Mouse (Mus musculus): ENCODE measurements at regions not wholly inside any gene's neighbourhood (a gene's known extent, or its start where the extent isn't known, plus 50 kb on each side); places are given as distances from the start of the nearest gene placed in this dataset.

DNA sequence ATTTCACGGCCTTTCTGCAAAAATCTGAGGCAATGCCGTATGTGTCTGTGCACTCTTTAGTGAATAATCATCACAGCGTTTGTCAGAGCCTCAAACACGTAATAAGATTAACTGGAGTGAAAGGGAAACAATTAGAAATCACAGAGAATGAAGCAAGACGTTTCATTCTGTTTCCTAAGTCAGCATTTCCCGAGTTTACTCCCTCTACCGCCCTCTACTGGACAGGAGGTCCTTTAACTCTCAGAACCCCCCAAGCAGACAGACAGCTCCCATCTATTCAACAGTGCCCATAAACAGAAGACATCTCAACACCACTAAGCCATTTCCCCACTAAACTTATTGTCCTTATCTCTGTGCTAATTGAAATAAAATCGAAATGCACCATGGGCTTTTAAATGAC is 167.5 kb upstream of the Rnd3 start:
- Histone ChIP-seq H3K36me3 (ENCODE audit: control insufficient read depth, insufficient read depth, low read length) (no peaks in the 10 kb centered on the region), H3K4me3 (ENCODE audit: control insufficient read depth, insufficient read depth, low read length) (no peak overlapping the region), H3K27ac (ENCODE audit: control insufficient read depth, insufficient read depth, low read length) (no peak overlapping the region), H3K4me1 (replicated peaks; ENCODE audit: control insufficient read depth, insufficient read depth, low read length) (no peaks in the 10 kb centered on the region), H3K27me3 (ENCODE audit: control insufficient read depth, insufficient read depth, low read length) (no peaks in the 10 kb centered on the region)
- TF ChIP-seq POLR2A (IDR thresholded peaks at IDR 0.05; ENCODE audit: control insufficient read depth, extremely low read depth, insufficient read depth, low read length, poor library complexity), result no peak
- TF ChIP-seq CTCF (IDR thresholded peaks at IDR 0.05; ENCODE audit: borderline replicate concordance, control insufficient read depth, extremely low read depth, insufficient read depth, low read length, poor library complexity), result no peak
- no peak for DNase-seq
- WGBS, result 92% methylated on average over 8 of the region's 8 CpGs

DNA sequence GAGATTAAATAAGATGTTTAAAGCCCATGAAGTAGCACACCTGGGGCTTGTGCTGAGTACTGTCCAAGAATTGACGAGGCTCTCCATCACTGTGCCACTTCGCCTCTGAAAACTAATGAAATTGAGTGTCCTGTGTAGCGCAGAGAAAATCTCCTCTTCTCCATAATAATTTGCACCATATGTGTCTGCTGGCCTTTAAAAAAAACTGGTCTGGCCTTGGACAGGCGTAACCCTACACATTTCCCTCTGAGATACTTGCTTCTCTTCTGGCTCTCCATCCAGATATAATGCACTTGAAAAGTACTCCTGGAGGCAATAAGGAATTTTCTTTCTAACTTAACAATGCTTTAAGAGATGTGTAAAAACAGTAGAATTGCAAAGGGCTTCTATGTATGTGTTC is 164.5 kb upstream of the Rnd3 start:
- no peak overlapping the region for H3K27ac ChIP-seq (ENCODE audit: control insufficient read depth, insufficient read depth, low read length)
- WGBS, result 94% methylated on average over 4 of the region's 4 CpGs
- no peak overlapping the region for H3K4me3 ChIP-seq (ENCODE audit: control insufficient read depth, insufficient read depth, low read length)
- H3K36me3 ChIP-seq (ENCODE audit: control insufficient read depth, insufficient read depth, low read length), result no peaks in the 10 kb centered on the region
- TF ChIP-seq POLR2A (IDR thresholded peaks at IDR 0.05; ENCODE audit: control insufficient read depth, extremely low read depth, insufficient read depth, low read length, poor library complexity), result no peak
- no peaks in the 10 kb centered on the region for H3K4me1 ChIP-seq (replicated peaks; ENCODE audit: control insufficient read depth, insufficient read depth, low read length)
- DNase-seq, result no peak
- H3K27me3 ChIP-seq (ENCODE audit: control insufficient read depth, insufficient read depth, low read length), result no peaks in the 10 kb centered on the region

DNA sequence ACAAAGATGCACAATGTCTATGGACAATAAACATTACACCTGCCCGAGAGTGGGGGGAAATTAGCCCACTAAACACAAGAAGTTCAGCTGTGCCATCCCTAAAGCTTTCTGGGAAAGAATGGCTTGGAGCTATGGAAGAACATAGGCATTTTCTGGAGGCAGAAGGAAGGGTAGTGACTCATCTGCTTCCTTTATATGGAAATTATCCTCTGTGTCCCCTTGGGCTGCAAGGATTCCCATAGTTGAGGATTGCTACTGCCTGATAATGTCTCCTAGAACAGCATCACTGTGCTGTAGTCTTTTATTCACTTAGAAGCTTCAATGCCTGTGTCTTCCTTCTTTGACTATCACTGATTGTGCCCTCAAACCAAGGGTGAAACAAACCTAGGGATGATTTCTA is 157.3 kb upstream of the Rnd3 start:
- H3K36me3 ChIP-seq (ENCODE audit: control insufficient read depth, insufficient read depth, low read length), result no peaks in the 10 kb centered on the region
- DNase-seq, result no peak
- 90% methylated on average over 1 of the region's 1 CpGs for WGBS

DNA sequence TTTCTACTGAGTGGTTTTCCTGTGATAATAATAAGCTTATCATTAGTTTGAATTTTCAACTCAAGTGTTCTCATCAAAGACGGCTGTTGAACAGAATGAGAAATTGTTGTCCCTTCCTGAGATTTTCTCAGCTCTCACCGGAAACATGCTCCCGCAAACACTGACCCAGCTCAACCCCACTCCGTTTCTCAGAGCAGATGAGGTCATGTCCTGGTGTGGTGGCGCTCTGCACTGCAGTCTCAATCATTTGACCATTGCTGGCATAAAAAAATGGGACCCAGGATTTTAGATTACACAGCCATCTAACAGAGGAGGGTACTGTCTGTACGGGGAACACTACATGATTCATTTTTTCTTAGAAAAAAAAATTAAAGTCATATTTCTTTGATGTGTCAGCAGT is 156.5 kb upstream of the Rnd3 start:
- Histone ChIP-seq H3K27ac (ENCODE audit: control insufficient read depth, insufficient read depth, low read length) (no peak overlapping the region), H3K36me3 (ENCODE audit: control insufficient read depth, insufficient read depth, low read length) (no peaks in the 10 kb centered on the region), H3K4me1 (replicated peaks; ENCODE audit: control insufficient read depth, insufficient read depth, low read length) (no peaks in the 10 kb centered on the region), H3K4me3 (ENCODE audit: control insufficient read depth, insufficient read depth, low read length) (no peak overlapping the region), H3K27me3 (ENCODE audit: control insufficient read depth, insufficient read depth, low read length) (no peaks in the 10 kb centered on the region)
- TF ChIP-seq CTCF (IDR thresholded peaks at IDR 0.05; ENCODE audit: borderline replicate concordance, control insufficient read depth, extremely low read depth, insufficient read depth, low read length, poor library complexity), result no peak
- TF ChIP-seq POLR2A (IDR thresholded peaks at IDR 0.05; ENCODE audit: control insufficient read depth, extremely low read depth, insufficient read depth, low read length, poor library complexity), result no peak
- 15% methylated on average over 6 of the region's 6 CpGs for WGBS
- no peak for DNase-seq

More for the DNA sequence above, 157.3 kb upstream of the Rnd3 start:
- no peaks in the 10 kb centered on the region for H3K27me3 ChIP-seq (ENCODE audit: control insufficient read depth, insufficient read depth, low read length)
- H3K4me3 ChIP-seq (ENCODE audit: control insufficient read depth, insufficient read depth, low read length), result no peak overlapping the region
- no peak for TF ChIP-seq POLR2A (IDR thresholded peaks at IDR 0.05; ENCODE audit: control insufficient read depth, extremely low read depth, insufficient read depth, low read length, poor library complexity)
- no peaks in the 10 kb centered on the region for H3K4me1 ChIP-seq (replicated peaks; ENCODE audit: control insufficient read depth, insufficient read depth, low read length)
- no peak overlapping the region for H3K27ac ChIP-seq (ENCODE audit: control insufficient read depth, insufficient read depth, low read length)

DNA sequence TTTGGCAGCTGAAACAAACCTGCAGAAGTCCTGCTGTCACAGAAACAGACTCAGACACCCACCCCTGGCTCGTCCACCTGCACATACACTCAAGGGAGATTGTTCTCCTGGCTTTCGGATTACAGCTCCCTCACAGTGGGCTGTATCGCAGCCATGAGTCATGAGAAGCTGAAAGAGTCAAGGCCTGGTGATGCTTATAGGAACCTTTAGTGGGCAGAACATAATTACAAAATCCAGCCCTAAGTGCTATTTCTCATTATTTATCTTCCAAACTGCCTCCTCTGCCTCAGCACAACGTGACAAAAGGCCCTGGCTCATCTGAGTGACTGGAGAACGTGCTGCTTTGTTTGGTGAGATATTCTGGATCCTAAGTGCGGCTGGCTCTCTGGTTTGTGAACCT is 155.8 kb upstream of the Rnd3 start:
- DNase-seq, result no peak
- Histone ChIP-seq H3K4me1 (replicated peaks; ENCODE audit: control insufficient read depth, insufficient read depth, low read length) (no peaks in the 10 kb centered on the region), H3K36me3 (ENCODE audit: control insufficient read depth, insufficient read depth, low read length) (no peaks in the 10 kb centered on the region), H3K4me3 (ENCODE audit: control insufficient read depth, insufficient read depth, low read length) (no peak overlapping the region), H3K27me3 (ENCODE audit: control insufficient read depth, insufficient read depth, low read length) (no peaks in the 10 kb centered on the region), H3K27ac (ENCODE audit: control insufficient read depth, insufficient read depth, low read length) (no peak overlapping the region)
- WGBS, result 90% methylated on average over 6 of the region's 6 CpGs
- TF ChIP-seq CTCF (IDR thresholded peaks at IDR 0.05; ENCODE audit: borderline replicate concordance, control insufficient read depth, extremely low read depth, insufficient read depth, low read length, poor library complexity) (no peak), POLR2A (IDR thresholded peaks at IDR 0.05; ENCODE audit: control insufficient read depth, extremely low read depth, insufficient read depth, low read length, poor library complexity) (no peak)

DNA sequence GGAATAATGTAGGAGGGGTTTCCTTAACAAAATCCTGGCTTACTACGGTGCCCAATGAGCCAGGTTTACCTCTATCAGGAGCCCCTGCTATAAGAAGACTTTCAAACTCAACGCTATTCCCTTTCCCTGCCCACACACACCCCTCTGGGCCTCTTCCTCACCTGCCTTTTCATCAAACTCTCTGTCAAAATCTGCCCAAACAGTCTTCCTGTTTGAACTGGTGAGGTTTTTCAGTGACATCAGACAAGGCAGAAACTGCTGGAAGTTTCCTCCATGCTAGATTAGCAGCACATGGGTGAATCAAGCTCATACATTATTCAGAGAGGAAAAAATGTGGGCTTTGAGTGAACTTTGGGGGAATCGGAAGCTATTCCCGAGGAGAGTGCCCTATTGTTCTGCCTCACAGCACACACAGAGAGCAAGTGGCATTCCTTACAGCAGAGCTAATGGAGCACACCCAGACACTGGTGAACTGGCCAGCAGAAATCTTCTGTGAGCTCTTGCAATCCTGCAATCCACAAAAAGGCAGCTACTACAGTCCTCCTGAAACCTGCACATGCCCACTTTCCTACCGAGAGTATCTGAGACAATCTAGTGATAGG is 141.8 kb upstream of the Rnd3 start:
- Histone ChIP-seq H3K36me3 (ENCODE audit: control insufficient read depth, insufficient read depth, low read length) (no peaks in the 10 kb centered on the region), H3K4me1 (replicated peaks; ENCODE audit: control insufficient read depth, insufficient read depth, low read length) (no peaks in the 10 kb centered on the region), H3K27ac (ENCODE audit: control insufficient read depth, insufficient read depth, low read length) (no peak overlapping the region), H3K27me3 (ENCODE audit: control insufficient read depth, insufficient read depth, low read length) (no peaks in the 10 kb centered on the region), H3K4me3 (ENCODE audit: control insufficient read depth, insufficient read depth, low read length) (no peak overlapping the region)
- no peak for DNase-seq
- 40% methylated on average over 5 of the region's 5 CpGs for WGBS
- no peak for TF ChIP-seq CTCF (IDR thresholded peaks at IDR 0.05; ENCODE audit: borderline replicate concordance, control insufficient read depth, extremely low read depth, insufficient read depth, low read length, poor library complexity)
- no peak for TF ChIP-seq POLR2A (IDR thresholded peaks at IDR 0.05; ENCODE audit: control insufficient read depth, extremely low read depth, insufficient read depth, low read length, poor library complexity)

DNA sequence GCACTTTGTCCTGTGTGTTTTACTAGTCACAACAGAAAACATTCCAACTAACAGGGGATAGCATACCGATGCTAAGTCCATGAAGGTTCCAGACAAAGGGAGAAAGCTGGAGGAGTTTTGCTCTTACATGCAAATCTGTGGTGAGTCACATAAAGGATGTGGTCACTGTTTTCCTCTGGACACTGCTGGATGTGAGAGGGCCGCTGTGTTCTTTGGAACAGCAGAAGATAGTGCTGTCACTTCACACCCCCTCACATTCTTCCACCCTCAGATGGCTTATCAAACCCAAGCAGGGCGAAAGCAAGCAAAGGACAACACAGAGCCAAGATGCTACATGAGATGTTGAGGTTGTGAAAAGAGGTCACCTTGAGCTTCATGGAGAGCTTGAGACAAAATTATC is 139.8 kb upstream of the Rnd3 start:
- 90% methylated on average over 3 of the region's 3 CpGs for WGBS

More for the DNA sequence above, 139.8 kb upstream of the Rnd3 start:
- no peaks in the 10 kb centered on the region for H3K36me3 ChIP-seq (ENCODE audit: control insufficient read depth, insufficient read depth, low read length)
- DNase-seq, result no peak
- no peak overlapping the region for H3K27ac ChIP-seq (ENCODE audit: control insufficient read depth, insufficient read depth, low read length)
- TF ChIP-seq CTCF (IDR thresholded peaks at IDR 0.05; ENCODE audit: borderline replicate concordance, control insufficient read depth, extremely low read depth, insufficient read depth, low read length, poor library complexity) (no peak), POLR2A (IDR thresholded peaks at IDR 0.05; ENCODE audit: control insufficient read depth, extremely low read depth, insufficient read depth, low read length, poor library complexity) (no peak)
- H3K27me3 ChIP-seq (ENCODE audit: control insufficient read depth, insufficient read depth, low read length), result no peaks in the 10 kb centered on the region
- no peak overlapping the region for H3K4me3 ChIP-seq (ENCODE audit: control insufficient read depth, insufficient read depth, low read length)
- no peaks in the 10 kb centered on the region for H3K4me1 ChIP-seq (replicated peaks; ENCODE audit: control insufficient read depth, insufficient read depth, low read length)

Data from thymus, adult 2 months (tissue).